Mouse (Mus musculus) limb, embryonic 12.5 days (tissue): ENCODE data around the gene Spag16. TPM values are rescaled to one million over a fixed set of nuclear protein-coding genes. Genes with fewer than 3 reads are reported as not detected.

Experiments used
- ATAC-seq: fragments of 200-750 bp; cut with Nextera tagmentation; 2 replicates; pipeline ENCODE4 v1.8.0; 2017; ENCODE audit warnings: low read depth, moderate TSS enrichment; ENCODE audit not compliant: insufficient number of reproducible peaks, insufficient read depth, low FRiP score, low TSS enrichment
- H3K27ac ChIP-seq: fragments of 300-500 bp; sonication (generic); 2 replicates; pipeline ENCODE4 v1.5.1; 2016; ENCODE audit warnings: mild to moderate bottlenecking, moderate library complexity
- H3K27me3 ChIP-seq: fragments of 300-500 bp; sonication (generic); 2 replicates; pipeline ENCODE4 v1.6.1; 2016; ENCODE audit warnings: mild to moderate bottlenecking, moderate library complexity
- H3K36me3 ChIP-seq: fragments of 300-500 bp; sonication (generic); 2 replicates; pipeline ENCODE4 v1.6.1; 2016; ENCODE audit warnings: mild to moderate bottlenecking, moderate library complexity
- H3K4me1 ChIP-seq: fragments of 300-500 bp; sonication (generic); replicated peaks from 2 replicates; pipeline ENCODE4 v1.6.1; 2016
- H3K4me2 ChIP-seq: fragments of 300-500 bp; sonication (generic); 2 replicates; pipeline ENCODE4 v1.6.1; 2016; ENCODE audit warnings: mild to moderate bottlenecking, moderate library complexity
- H3K4me3 ChIP-seq: fragments of 300-500 bp; sonication (generic); replicated peaks from 2 replicates; pipeline ENCODE4 v1.5.1; 2016; ENCODE audit warnings: mild to moderate bottlenecking
- H3K9ac ChIP-seq: fragments of 300-500 bp; sonication (generic); replicated peaks from 2 replicates; pipeline ENCODE4 v1.6.1; 2016; ENCODE audit warnings: mild to moderate bottlenecking, moderate library complexity
- H3K9me3 ChIP-seq: fragments of 300-500 bp; sonication (generic); 2 replicates; pipeline ENCODE4 v1.6.1; 2016; ENCODE audit warnings: mild to moderate bottlenecking, moderate library complexity
- WGBS: fragments of 180-500 bp; shearing (Covaris S2); methylation state at CpG from one replicate; pipeline ENCODE4 v1.1.7; 2016; 5-methylcytosine and 5-hydroxymethylcytosine counted together
- polyA plus RNA-seq: library from polyadenylated mRNA; unstranded; fragments of >200 nt; fragmentation: Nextera tagmentation; extraction: Ambion mirVana; gene quantifications from 2 replicates; pipeline ENCODE4 v1.2.1, GENCODE M21; 2016

Gene Spag16
- polyA plus RNA-seq, 1 experiment from 2014 or later = 1.3 TPM

DNA sequence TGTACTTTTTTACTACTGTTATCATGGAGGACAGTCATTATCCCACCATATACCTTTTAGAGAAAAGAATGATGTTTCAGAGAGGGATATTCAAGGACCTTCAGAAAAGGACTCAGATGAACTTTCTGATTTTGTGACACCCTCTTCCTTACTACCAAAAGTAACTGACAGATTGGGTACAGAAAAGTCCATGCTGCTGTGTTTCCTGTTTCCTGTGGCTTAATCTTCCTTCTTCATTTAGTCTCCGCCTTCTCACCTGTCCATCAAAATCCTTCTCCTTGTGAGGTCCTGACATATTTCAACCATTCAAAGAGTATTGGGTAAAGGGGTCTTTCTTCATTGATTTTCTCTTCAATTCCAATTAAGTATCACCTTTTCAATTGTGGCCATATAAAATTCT lies 456.6 kb downstream of the Spag16 start:
- Histone ChIP-seq H3K9me3 (no peaks in the 10 kb centered on the region), H3K27me3 (no peaks in the 10 kb centered on the region), H3K4me1 (no peaks in the 10 kb centered on the region), H3K9ac (no peak overlapping the region), H3K27ac (no peak overlapping the region), H3K4me2 (no peak overlapping the region), H3K36me3 (no peaks in the 10 kb centered on the region), H3K4me3 (no peak overlapping the region)
- 95% methylated on average over 1 of the region's 1 CpGs for WGBS
- ATAC-seq = no peak

DNA sequence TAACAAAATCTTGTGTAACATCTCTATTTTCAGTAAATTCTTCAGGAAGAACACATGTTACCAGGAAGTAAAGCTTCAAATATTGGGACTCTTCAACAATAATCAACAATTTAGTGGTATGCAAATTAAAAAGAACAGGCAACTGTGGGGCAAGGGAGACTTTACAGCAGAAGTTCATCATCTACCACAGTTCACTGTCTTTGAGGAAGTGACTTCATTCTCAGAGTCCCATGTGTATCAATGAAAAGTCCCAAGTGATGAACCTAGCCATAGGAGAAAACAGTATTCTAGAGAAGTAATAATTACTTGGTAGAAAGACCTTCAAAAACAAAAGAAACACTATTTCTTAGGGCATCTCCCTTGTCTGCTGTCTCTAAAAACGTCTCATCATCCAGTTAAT lies 457.4 kb downstream of the Spag16 start:
- H3K4me3 ChIP-seq = no peak overlapping the region
- H3K4me2 ChIP-seq = no peak overlapping the region
- 67% methylated on average over 1 of the region's 1 CpGs for WGBS
- no peaks in the 10 kb centered on the region for H3K27me3 ChIP-seq
- H3K36me3 ChIP-seq = no peaks in the 10 kb centered on the region
- H3K27ac ChIP-seq = no peak overlapping the region
- H3K4me1 ChIP-seq = no peaks in the 10 kb centered on the region
- H3K9ac ChIP-seq = no peak overlapping the region
- no peaks in the 10 kb centered on the region for H3K9me3 ChIP-seq
- no peak for ATAC-seq

DNA sequence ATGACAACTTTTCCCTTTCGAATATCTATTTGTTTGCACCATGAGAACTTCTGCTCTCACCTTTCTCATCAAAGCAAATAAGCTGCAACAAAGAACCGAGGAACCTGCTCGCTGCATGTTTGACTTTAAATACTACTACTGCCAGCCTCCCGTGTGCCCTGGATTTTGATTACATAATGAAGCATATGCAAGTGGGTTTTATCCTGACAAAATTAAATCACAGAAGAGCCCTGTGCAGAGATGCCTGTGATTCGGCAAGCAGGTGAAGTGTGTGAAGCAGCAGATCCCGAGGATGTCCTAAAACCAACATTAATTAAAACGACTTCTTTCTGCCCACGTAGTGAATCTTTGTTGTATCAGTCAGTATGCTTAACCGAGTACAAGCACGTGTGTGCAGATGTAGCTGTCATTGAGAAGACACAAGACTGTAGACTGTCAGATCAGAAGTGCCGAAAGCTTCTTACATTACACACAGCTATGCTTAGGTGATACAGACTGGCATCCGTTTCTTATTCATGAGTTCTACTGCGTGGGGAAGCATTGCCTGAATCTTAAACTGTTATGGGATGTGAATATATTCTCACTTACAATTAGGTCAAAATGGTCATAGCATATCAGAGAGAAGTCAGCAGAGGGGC lies 489.5 kb downstream of the Spag16 start:
- Histone ChIP-seq H3K4me2 (no peak overlapping the region), H3K4me1 (no peaks in the 10 kb centered on the region), H3K27ac (no peak overlapping the region), H3K9me3 (no peaks in the 10 kb centered on the region), H3K4me3 (no peak overlapping the region), H3K27me3 (no peaks in the 10 kb centered on the region), H3K9ac (no peak overlapping the region), H3K36me3 (no peaks in the 10 kb centered on the region)
- 85% methylated on average over 13 of the region's 13 CpGs for WGBS
- no peak for ATAC-seq

DNA sequence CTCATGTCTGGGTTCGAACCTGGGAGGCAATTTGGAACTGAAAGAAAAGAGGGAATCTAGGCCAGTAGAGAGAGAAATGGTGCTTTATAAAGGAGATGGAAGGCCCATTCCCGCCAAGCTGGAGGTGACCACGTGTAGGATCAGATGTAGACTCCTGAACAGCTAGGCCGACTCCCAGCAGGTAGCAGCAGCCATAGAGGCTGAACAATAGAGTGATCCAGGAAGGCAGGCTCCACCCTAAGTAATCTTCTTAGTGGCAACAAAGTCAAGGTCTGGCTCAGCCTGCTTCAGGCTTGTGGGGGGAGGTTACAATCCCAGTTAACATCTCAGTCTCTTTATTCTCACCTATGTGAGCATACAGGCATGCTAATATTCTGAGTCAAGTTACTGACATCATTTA lies 494.2 kb downstream of the Spag16 start:
- Histone ChIP-seq H3K4me1 (no peaks in the 10 kb centered on the region), H3K9ac (no peak overlapping the region), H3K4me2 (no peak overlapping the region), H3K4me3 (no peak overlapping the region), H3K9me3 (no peaks in the 10 kb centered on the region), H3K27ac (no peak overlapping the region), H3K36me3 (no peaks in the 10 kb centered on the region), H3K27me3 (no peaks in the 10 kb centered on the region)
- 83% methylated on average over 4 of the region's 4 CpGs for WGBS
- ATAC-seq = no peak

DNA sequence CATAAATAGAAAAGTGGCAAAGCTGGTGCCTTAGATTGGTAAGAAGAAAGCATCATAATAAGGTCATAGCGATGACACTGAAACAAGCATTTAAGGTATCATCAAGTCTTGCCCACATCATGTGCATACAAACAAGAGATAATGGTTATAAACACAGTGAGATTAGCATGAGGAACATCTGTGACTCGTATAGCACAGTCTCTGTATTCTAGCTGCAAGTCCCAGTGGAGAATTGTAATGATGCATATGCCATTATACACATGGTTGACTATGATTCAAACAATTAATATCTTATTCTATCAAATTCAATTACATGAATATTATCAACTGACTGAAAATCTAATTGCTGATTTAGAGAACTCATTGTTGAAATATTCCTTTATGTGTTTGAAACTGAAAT lies 519.4 kb downstream of the Spag16 start:
- WGBS = 76% methylated on average over 2 of the region's 2 CpGs
- H3K4me3 ChIP-seq = no peak overlapping the region
- no peaks in the 10 kb centered on the region for H3K36me3 ChIP-seq
- no peaks in the 10 kb centered on the region for H3K9me3 ChIP-seq
- no peaks in the 10 kb centered on the region for H3K4me1 ChIP-seq
- no peak for ATAC-seq
- no peak overlapping the region for H3K9ac ChIP-seq
- no peak overlapping the region for H3K4me2 ChIP-seq
- H3K27me3 ChIP-seq = no peaks in the 10 kb centered on the region
- H3K27ac ChIP-seq = no peak overlapping the region

DNA sequence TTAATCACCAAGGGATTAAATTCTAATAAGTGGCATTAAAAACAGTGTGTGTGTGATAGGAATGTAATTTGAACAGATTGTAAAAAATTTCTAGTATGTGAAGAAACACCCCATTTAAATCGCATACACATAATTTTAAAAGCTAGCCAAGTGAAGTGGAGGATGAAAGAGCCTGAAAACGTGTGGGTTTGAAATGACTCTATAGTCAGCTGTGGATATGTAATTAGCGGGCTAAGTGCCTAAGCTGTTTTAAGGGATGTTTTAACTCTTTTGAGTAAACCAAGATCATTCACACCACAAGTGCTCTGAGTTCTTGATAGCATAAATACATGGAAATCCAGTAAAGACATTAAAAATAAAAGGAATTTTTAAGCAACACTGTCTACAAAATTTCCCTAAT lies 524.6 kb downstream of the Spag16 start:
- Histone ChIP-seq H3K9ac (no peak overlapping the region), H3K4me3 (no peak overlapping the region), H3K27me3 (no peaks in the 10 kb centered on the region), H3K9me3 (no peaks in the 10 kb centered on the region), H3K4me2 (no peak overlapping the region), H3K36me3 (no peaks in the 10 kb centered on the region), H3K4me1 (no peaks in the 10 kb centered on the region), H3K27ac (no peak overlapping the region)
- ATAC-seq = no peak
- 63% methylated on average over 3 of the region's 3 CpGs for WGBS

DNA sequence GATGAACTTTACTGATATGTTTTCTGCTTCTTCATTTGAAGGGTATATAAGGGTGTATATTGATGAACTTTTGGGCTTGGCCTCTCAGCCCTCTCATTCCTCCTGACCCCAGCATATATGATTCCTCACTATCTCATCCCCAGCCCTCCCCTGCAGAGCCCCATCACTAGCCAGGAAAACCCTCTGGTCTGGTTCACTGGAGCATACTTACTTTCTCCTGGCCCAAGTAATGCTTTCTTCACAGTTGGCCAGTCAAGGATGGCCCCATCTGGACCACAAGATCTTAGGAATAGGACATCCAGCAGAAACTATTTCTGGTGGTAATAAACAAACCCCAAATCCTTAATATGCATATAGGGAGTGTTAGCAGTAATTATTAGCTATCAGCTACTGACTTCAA lies 527.2 kb downstream of the Spag16 start:
- H3K4me1 ChIP-seq = no peaks in the 10 kb centered on the region
- H3K4me2 ChIP-seq = no peak overlapping the region
- no peak overlapping the region for H3K9ac ChIP-seq
- no peaks in the 10 kb centered on the region for H3K9me3 ChIP-seq
- H3K4me3 ChIP-seq = no peak overlapping the region
- no peak for ATAC-seq
- no peak overlapping the region for H3K27ac ChIP-seq
- no peaks in the 10 kb centered on the region for H3K36me3 ChIP-seq
- H3K27me3 ChIP-seq = no peaks in the 10 kb centered on the region

DNA sequence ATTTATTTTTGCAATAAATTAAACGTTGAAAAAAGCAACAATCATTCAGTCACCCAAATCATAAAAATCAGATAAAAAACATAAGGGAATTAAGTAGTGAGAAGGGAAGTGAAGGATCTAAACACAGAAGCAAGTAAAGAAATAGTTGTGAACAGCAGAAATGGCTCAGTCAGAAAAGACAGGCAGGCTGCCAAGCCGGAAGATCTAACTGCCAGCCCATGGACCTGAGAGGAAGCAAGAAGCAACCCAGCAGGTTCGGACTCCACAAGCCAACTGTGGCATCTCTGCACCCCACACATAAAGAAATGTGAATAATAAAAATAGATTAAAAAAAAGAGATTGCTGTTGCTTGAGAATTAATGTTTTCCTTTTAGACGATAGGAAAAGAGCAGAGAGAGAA lies 545.0 kb downstream of the Spag16 start:
- H3K4me2 ChIP-seq = no peak overlapping the region
- no peaks in the 10 kb centered on the region for H3K36me3 ChIP-seq
- no peaks in the 10 kb centered on the region for H3K9me3 ChIP-seq
- H3K27ac ChIP-seq = no peak overlapping the region
- WGBS = 64% methylated on average over 4 of the region's 4 CpGs
- no peak overlapping the region for H3K9ac ChIP-seq
- no peaks in the 10 kb centered on the region for H3K4me1 ChIP-seq
- no peaks in the 10 kb centered on the region for H3K27me3 ChIP-seq
- ATAC-seq = no peak
- no peak overlapping the region for H3K4me3 ChIP-seq

DNA sequence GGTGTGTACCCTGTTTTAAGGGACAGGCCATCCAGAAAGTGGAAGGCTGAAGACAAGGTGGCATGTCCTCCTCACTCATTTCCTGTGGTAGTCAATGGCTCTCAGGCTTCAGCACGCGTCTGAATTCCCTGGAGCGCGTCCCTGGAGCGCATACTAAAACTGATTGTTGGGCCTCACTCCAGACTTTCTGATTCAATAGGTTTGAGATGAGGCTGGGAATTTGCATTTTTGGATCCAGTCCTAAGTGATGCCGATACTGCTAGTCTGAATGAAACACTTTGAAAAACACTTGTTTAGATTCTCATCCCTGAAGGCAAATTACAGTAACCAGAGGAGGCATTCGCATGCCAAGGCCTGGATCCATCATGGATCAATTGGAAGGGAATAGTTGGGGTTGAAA lies 553.3 kb downstream of the Spag16 start:
- Histone ChIP-seq H3K27me3 (no peaks in the 10 kb centered on the region), H3K27ac (no peak overlapping the region), H3K4me1 (no peaks in the 10 kb centered on the region), H3K9me3 (no peaks in the 10 kb centered on the region), H3K9ac (no peak overlapping the region), H3K4me2 (no peak overlapping the region), H3K4me3 (no peak overlapping the region), H3K36me3 (no peaks in the 10 kb centered on the region)
- 91% methylated on average over 7 of the region's 7 CpGs for WGBS
- ATAC-seq = no peak

DNA sequence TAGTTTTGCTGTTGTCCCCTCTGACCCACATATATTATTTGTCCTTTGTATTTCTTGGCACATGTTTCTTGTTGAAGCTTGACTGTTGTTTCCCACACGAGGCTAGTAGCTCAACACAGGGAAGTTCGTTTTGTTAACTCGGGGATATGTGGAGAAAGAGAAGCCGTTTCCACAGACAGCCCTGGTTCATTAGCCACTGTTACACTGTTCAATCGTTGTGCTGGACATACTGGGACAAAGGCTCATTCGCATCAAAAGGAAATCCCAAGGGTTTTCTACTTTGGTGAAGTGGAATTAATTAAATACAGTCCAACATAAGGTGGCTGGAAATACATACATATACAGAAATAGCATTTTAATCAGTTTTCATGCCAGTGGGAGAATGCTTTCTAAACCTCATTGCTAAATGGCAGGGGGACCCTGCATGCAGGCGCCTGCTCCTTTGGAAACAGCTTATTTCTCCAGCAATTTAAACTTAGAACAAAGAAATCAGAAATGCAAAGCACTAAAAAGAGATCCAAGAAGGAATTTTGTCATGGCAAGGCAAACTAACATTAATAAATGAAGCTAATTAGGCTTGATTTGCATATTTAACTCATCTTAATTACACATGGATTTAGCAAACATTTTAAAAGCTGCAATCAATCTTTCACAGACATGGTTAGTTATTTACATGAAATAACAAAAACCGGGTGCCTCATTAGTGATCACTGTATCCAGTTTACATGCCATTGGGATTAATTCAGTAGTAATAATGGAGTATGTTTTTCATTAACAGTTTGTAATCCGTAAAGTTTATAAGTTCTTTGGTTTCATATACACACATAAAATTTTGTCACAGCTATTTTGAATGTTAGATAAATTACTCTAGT lies 615.7 kb downstream of the Spag16 start:
- no peak for ATAC-seq

DNA sequence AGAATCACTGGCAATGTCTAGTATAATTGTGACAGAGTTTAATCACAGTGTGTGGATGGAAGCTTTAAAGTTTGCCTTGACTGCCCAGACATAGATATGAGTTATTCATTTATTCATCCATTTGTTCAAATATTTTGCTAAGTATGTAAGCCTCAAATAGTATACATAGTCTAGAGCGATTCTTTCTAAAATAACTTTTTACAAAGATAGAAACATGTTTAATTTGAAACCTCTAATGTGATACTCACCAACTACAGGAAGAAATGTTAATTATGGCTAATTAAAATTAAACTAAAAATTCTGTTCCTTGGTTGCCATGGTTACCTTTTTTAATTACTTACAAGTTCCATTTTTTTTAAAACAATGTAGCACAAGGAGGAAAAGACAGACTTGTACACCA lies 653.1 kb downstream of the Spag16 start:
- no peaks in the 10 kb centered on the region for H3K36me3 ChIP-seq
- H3K4me3 ChIP-seq = no peak overlapping the region
- no peaks in the 10 kb centered on the region for H3K27me3 ChIP-seq
- no peak overlapping the region for H3K27ac ChIP-seq
- H3K4me2 ChIP-seq = no peak overlapping the region
- WGBS = 88% methylated on average over 1 of the region's 1 CpGs
- no peak overlapping the region for H3K9ac ChIP-seq
- no peaks in the 10 kb centered on the region for H3K4me1 ChIP-seq
- ATAC-seq = no peak
- H3K9me3 ChIP-seq = no peaks in the 10 kb centered on the region

More for the DNA sequence above, 615.7 kb downstream of the Spag16 start:
- no peak overlapping the region for H3K4me3 ChIP-seq
- 44% methylated on average over 9 of the region's 9 CpGs for WGBS
- H3K4me2 ChIP-seq = no peak overlapping the region
- H3K36me3 ChIP-seq = no peaks in the 10 kb centered on the region
- H3K27ac ChIP-seq = no peak overlapping the region
- no peaks in the 10 kb centered on the region for H3K27me3 ChIP-seq
- H3K4me1 ChIP-seq = no peaks in the 10 kb centered on the region
- no peak overlapping the region for H3K9ac ChIP-seq
- H3K9me3 ChIP-seq = no peaks in the 10 kb centered on the region

DNA sequence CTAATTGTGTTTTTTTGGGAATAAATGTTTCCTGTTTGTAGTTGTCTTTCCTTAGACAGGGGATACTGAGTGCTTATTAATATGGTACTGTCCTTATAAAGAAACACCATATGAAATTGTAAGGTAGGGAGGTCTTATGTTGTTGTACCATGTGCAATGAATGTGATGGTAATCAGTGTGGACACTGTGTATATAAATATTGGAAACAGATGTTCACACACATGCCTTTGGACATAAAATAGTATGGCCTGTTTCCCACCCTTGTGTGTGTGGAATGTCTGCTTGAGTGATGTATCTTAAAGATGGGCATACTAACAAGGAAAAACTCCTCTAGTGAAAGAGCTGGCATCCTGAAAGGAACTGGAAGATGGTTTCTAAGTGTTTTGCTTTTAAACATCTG lies 692.1 kb downstream of the Spag16 start:
- H3K27me3 ChIP-seq = no peaks in the 10 kb centered on the region
- no peak overlapping the region for H3K4me3 ChIP-seq
- H3K9me3 ChIP-seq = 0 out of 2 replicates have a peak, but pooled peaks cover 3% of the 10 kb centered on the region
- ATAC-seq = no peak; the same call in 1 of the 2 replicates
- H3K9ac ChIP-seq = no peak overlapping the region
- no peaks in the 10 kb centered on the region for H3K4me1 ChIP-seq
- no peak overlapping the region for H3K4me2 ChIP-seq
- H3K36me3 ChIP-seq = no peaks in the 10 kb centered on the region
- H3K27ac ChIP-seq = no peak overlapping the region
